Mouse (Mus musculus): ENCODE measurements at regions not wholly inside any gene's neighbourhood (a gene's known extent, or its start where the extent isn't known, plus 50 kb on each side); places are given as distances from the start of the nearest gene placed in this dataset.

- H3K27ac ChIP-seq (replicated peaks) = no peak overlapping the region
- H3K27me3 ChIP-seq (replicated peaks) = no peaks in the 10 kb centered on the region
- H3K4me1 ChIP-seq = no peaks in the 10 kb centered on the region
- no peak overlapping the region for H3K4me2 ChIP-seq
- no peak overlapping the region for H3K4me3 ChIP-seq (replicated peaks)
- H3K9ac ChIP-seq (replicated peaks) = no peak overlapping the region
- no peaks in the 10 kb centered on the region for H3K9me3 ChIP-seq (replicated peaks)
- WGBS = 83% methylated on average over 6 of the region's 6 CpGs
- no peak for ATAC-seq (ENCODE audit: low FRiP score)
- H3K36me3 ChIP-seq = no peaks in the 10 kb centered on the region
These were observed 311.7 kb downstream of the Tmem132b start for GRCm38 (mm10) chr5:125843259-125843658.

DNA sequence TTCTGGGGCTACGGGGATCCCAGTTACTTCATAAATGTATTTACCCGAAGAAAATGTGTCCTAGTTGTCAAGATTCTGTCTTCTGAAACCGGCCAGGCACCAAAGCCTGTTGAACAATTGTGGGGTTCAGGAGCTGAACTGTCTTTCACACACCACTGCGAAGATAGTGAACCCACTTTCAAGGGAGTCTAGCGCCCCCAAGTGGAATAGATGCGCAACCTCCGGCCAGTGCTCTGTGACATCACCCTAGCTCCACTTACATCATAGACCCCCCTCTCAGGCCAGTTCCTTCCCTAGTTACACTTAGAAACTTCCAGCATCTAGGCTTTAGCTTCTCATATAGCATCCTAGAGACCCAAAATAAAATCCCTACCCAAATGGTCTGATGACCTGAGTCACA, 318.1 kb downstream of the Tmem132b start:
- WGBS = 88% methylated on average over 7 of the region's 7 CpGs
- Histone ChIP-seq H3K27me3 (replicated peaks) (no peaks in the 10 kb centered on the region), H3K4me1 (no peaks in the 10 kb centered on the region), H3K9ac (replicated peaks) (no peak overlapping the region), H3K9me3 (replicated peaks) (no peaks in the 10 kb centered on the region), H3K4me2 (no peak overlapping the region), H3K4me3 (replicated peaks) (no peak overlapping the region), H3K36me3 (no peaks in the 10 kb centered on the region), H3K27ac (replicated peaks) (no peak overlapping the region)
- no peak for ATAC-seq (ENCODE audit: low FRiP score)

- Histone ChIP-seq H3K9ac (replicated peaks) (no peak overlapping the region), H3K27ac (replicated peaks) (no peak overlapping the region), H3K36me3 (no peaks in the 10 kb centered on the region), H3K27me3 (replicated peaks) (no peaks in the 10 kb centered on the region), H3K4me2 (no peak overlapping the region), H3K4me1 (no peaks in the 10 kb centered on the region), H3K4me3 (replicated peaks) (no peak overlapping the region), H3K9me3 (replicated peaks) (no peaks in the 10 kb centered on the region)
- no peak for ATAC-seq (ENCODE audit: low FRiP score)
- 83% methylated on average over 9 of the region's 9 CpGs for WGBS
These were observed 344.7 kb downstream of the Tmem132b start for GRCm38 (mm10) chr5:125876296-125876695.

DNA sequence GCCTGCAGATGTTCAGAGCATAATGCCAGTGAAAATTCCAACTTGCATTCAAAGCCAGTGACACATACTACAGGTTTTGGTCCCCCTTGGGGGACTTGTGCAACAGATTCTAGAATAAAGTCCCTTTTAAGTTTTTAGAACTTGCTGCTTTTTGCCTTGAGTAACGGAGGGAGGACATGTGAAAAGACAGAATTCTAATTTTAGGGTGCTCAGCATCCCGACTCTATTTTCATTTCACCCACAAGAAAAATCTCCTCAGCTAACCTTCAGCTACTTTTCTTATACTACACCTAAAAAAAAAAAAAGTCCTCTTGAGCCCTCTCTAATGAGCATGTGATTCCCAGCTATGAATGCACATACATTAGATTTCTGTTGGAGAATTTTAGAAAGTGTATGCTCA, 357.3 kb downstream of the Tmem132b start:
- Histone ChIP-seq H3K4me3 (replicated peaks) (no peak overlapping the region), H3K9me3 (replicated peaks) (no peaks in the 10 kb centered on the region), H3K9ac (replicated peaks) (no peak overlapping the region), H3K27ac (replicated peaks) (no peak overlapping the region), H3K4me1 (no peaks in the 10 kb centered on the region), H3K36me3 (no peaks in the 10 kb centered on the region), H3K4me2 (no peak overlapping the region), H3K27me3 (replicated peaks) (no peaks in the 10 kb centered on the region)
- ATAC-seq (ENCODE audit: low FRiP score) = no peak
- 91% methylated on average over 2 of the region's 2 CpGs for WGBS

DNA sequence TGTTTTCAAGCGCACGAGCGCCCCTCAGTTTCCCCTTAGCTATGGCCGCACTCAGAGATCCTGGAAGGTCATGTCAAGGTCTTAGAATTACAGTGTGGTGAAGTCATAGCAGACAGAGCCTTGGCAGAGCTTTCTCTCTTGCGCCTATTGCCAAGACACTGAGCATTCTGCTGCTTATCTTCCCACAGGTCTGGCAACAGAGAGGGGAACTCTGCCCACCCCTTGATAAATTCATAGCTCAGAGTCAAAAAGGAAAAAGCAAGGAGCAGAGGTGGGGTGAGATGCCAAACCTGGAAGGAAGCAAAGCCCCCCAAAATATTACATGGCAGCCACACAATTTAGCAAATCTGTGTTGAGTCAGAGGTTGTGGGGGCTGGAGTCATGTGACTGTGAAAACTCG, 362.3 kb downstream of the Tmem132b start:
- Histone ChIP-seq H3K4me1 (no peaks in the 10 kb centered on the region), H3K27ac (replicated peaks) (no peak overlapping the region), H3K27me3 (replicated peaks) (no peaks in the 10 kb centered on the region), H3K4me3 (replicated peaks) (no peak overlapping the region), H3K9me3 (replicated peaks) (no peaks in the 10 kb centered on the region), H3K36me3 (no peaks in the 10 kb centered on the region), H3K4me2 (no peak overlapping the region), H3K9ac (replicated peaks) (no peak overlapping the region)
- ATAC-seq (ENCODE audit: low FRiP score) = no peak
- WGBS = 92% methylated on average over 6 of the region's 6 CpGs

DNA sequence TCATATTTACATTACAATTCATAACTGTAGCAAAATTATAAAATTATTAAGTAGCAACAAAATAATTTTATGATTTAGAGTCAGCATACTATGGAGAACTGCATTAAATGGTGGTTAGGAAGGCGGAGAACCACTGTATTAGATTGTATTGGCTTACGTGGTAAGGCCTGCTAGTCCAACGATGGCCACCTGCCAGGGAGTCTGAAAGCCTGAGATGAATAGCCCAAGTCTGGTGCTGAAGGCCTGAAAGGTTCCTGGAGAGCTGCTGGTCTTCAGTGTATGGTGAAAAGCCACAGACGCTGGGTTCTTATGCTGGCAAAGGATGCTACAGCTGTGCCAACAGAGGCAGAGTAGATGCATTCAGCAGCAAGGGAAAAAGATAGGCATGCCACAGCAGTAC, 370.5 kb downstream of the Tmem132b start:
- Histone ChIP-seq H3K9ac (replicated peaks) (no peak overlapping the region), H3K4me1 (no peaks in the 10 kb centered on the region), H3K36me3 (no peaks in the 10 kb centered on the region), H3K4me2 (no peak overlapping the region), H3K27ac (replicated peaks) (no peak overlapping the region), H3K27me3 (replicated peaks) (no peaks in the 10 kb centered on the region), H3K9me3 (replicated peaks) (no peaks in the 10 kb centered on the region), H3K4me3 (replicated peaks) (no peak overlapping the region)
- 78% methylated on average over 4 of the region's 4 CpGs for WGBS
- no peak for ATAC-seq (ENCODE audit: low FRiP score)

- H3K27ac ChIP-seq (replicated peaks) = no peak overlapping the region
- H3K9ac ChIP-seq (replicated peaks) = no peak overlapping the region
- H3K4me3 ChIP-seq (replicated peaks) = no peak overlapping the region
- 83% methylated on average over 5 of the region's 5 CpGs for WGBS
- no peaks in the 10 kb centered on the region for H3K27me3 ChIP-seq (replicated peaks)
- no peak overlapping the region for H3K4me2 ChIP-seq
- no peaks in the 10 kb centered on the region for H3K4me1 ChIP-seq
- no peak for ATAC-seq (ENCODE audit: low FRiP score)
- H3K9me3 ChIP-seq (replicated peaks) = no peaks in the 10 kb centered on the region
- H3K36me3 ChIP-seq = no peaks in the 10 kb centered on the region
These were observed 372.9 kb downstream of the Tmem132b start for GRCm38 (mm10) chr5:125904426-125904825.

GRCm38 (mm10) chr5:125907332-125907731, 375.8 kb downstream of the Tmem132b start:
- no peaks in the 10 kb centered on the region for H3K36me3 ChIP-seq
- H3K4me1 ChIP-seq = no peaks in the 10 kb centered on the region
- no peaks in the 10 kb centered on the region for H3K9me3 ChIP-seq (replicated peaks)
- H3K9ac ChIP-seq (replicated peaks) = no peak overlapping the region
- no peaks in the 10 kb centered on the region for H3K27me3 ChIP-seq (replicated peaks)
- no peak for ATAC-seq (ENCODE audit: low FRiP score)
- no peak overlapping the region for H3K4me3 ChIP-seq (replicated peaks)
- 85% methylated on average over 4 of the region's 4 CpGs for WGBS
- no peak overlapping the region for H3K4me2 ChIP-seq
- H3K27ac ChIP-seq (replicated peaks) = no peak overlapping the region

GRCm38 (mm10) chr5:125907909-125908308, 376.3 kb downstream of the Tmem132b start:
- WGBS = 92% methylated on average over 5 of the region's 5 CpGs
- no peak overlapping the region for H3K4me3 ChIP-seq (replicated peaks)
- no peak overlapping the region for H3K4me2 ChIP-seq
- H3K9ac ChIP-seq (replicated peaks) = no peak overlapping the region
- no peaks in the 10 kb centered on the region for H3K36me3 ChIP-seq
- no peaks in the 10 kb centered on the region for H3K27me3 ChIP-seq (replicated peaks)
- no peaks in the 10 kb centered on the region for H3K4me1 ChIP-seq
- no peaks in the 10 kb centered on the region for H3K9me3 ChIP-seq (replicated peaks)
- ATAC-seq (ENCODE audit: low FRiP score) = no peak
- H3K27ac ChIP-seq (replicated peaks) = no peak overlapping the region

GRCm38 (mm10) chr5:125915857-125916256, 384.3 kb downstream of the Tmem132b start:
- WGBS = 93% methylated on average over 4 of the region's 4 CpGs
- H3K4me1 ChIP-seq = peaks cover 5% of the 10 kb centered on the region; the same call in 1 of the 2 replicates
- ATAC-seq (ENCODE audit: low FRiP score) = no peak

GRCm38 (mm10) chr5:125920965-125921364, 389.4 kb downstream of the Tmem132b start:
- no peak overlapping the region for H3K9ac ChIP-seq (replicated peaks)
- no peak for ATAC-seq (ENCODE audit: low FRiP score)
- 26% methylated on average over 11 of the region's 11 CpGs for WGBS
- no peaks in the 10 kb centered on the region for H3K36me3 ChIP-seq
- no peak overlapping the region for H3K4me2 ChIP-seq
- 0 out of 2 replicates have a peak, but pooled peaks cover 4% of the 10 kb centered on the region for H3K27me3 ChIP-seq (replicated peaks)
- no peak overlapping the region for H3K27ac ChIP-seq (replicated peaks)
- peaks cover 10% of the 10 kb centered on the region; the same call in 1 of the 2 replicates for H3K4me1 ChIP-seq
- H3K4me3 ChIP-seq (replicated peaks) = no peak overlapping the region
- no peaks in the 10 kb centered on the region for H3K9me3 ChIP-seq (replicated peaks)

More at GRCm38 (mm10) chr5:125915857-125916256, 384.3 kb downstream of the Tmem132b start:
- Histone ChIP-seq H3K27me3 (replicated peaks) (no peaks in the 10 kb centered on the region), H3K9ac (replicated peaks) (no peak overlapping the region), H3K27ac (replicated peaks) (no peak overlapping the region), H3K9me3 (replicated peaks) (no peaks in the 10 kb centered on the region), H3K4me3 (replicated peaks) (no peak overlapping the region), H3K36me3 (no peaks in the 10 kb centered on the region), H3K4me2 (no peak overlapping the region)

- no peak for ATAC-seq (ENCODE audit: low FRiP score)
- Histone ChIP-seq H3K4me3 (replicated peaks) (no peak overlapping the region), H3K9me3 (replicated peaks) (no peaks in the 10 kb centered on the region), H3K4me1 (peaks cover 3% of the 10 kb centered on the region; the same call in 1 of the 2 replicates), H3K27ac (replicated peaks) (no peak overlapping the region), H3K4me2 (no peak overlapping the region), H3K27me3 (replicated peaks) (peaks cover 4% of the 10 kb centered on the region; the same call in 1 of the 2 replicates), H3K9ac (replicated peaks) (no peak overlapping the region), H3K36me3 (no peaks in the 10 kb centered on the region)
- WGBS = 38% methylated on average over 7 of the region's 7 CpGs
These were observed 394.4 kb downstream of the Tmem132b start for GRCm38 (mm10) chr5:125925856-125926497.
